Mouse (Mus musculus) erythroid progenitor cell, adult 5-6 weeks (primary cell): ENCODE data around the gene Brms1. TPM values are rescaled to one million over a fixed set of nuclear protein-coding genes. Genes with fewer than 3 reads are reported as not detected.

Source experiments
- ATAC-seq: replicated peaks from 2 replicates; pipeline ENCODE4 v1.8.0; 2016; ENCODE audit warnings: moderate number of reproducible peaks, mild to moderate bottlenecking, moderate TSS enrichment, inconsistent platforms; ENCODE audit not compliant: poor library complexity, low FRiP score, severe bottlenecking
- total RNA-seq, 2 experiments: library from RNA; stranded (forward) in 1 of 2; stranded (reverse) in 1 of 2; fragments of 150-400 nt in 1 of 2; fragments of 186-747, 209-891 nt in 1 of 2; gene quantifications; 2 replicates each; pipeline versions ENCODE4 v1.2.3 to v1.2.4; 2015 to 2017; ENCODE audit warnings: low replicate concordance in 2 of 2

Brms1 gene
- total RNA-seq, 2 experiments from 2014 or later: 4.5 to 4.6 TPM

DNA sequence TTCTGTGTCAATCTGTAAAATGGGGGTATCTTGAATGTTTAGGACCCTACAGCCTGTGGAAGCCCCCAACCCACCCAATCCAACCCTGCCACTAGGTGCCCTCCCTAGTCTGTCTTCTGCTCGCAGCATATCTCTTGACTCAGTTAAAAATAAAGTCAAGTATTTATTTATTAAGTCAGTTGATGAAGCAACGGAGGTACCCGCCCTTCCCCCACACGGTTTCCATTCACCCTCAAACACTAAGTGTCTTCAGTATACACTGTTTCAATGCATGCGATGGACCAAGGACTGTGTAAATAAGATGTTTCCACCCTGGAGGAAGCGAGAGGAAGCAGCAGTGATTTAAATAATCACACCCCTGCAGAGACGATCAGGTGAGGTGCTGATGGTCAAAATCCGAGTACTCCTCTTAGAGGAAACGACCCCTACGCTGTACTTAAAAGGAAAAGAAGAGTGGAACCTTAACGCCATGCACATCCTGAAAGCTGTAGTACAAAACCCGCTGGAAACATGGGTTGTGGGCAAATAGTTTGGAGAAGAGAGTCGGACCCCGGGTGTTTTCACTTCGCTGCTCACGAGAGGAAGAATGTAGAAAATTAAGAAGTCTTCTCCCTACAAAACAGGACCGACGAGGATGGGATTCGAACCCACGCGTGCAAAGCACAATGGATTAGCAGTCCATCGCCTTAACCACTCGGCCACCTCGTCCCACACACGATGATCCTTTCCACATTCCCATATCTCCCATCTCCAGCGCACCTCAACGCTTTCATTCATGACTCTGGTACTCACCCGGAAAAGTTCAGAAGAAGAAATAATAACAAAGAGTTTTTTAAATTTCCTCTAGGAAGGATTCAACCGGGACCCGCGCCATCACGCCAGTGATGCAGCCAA lies 3.2 kb upstream of the Brms1 start:
- no peak for ATAC-seq

GRCm38 (mm10) chr19:5038709-5039156 lies 2.4 kb upstream of the Brms1 start, which contains the start of the genes B4gat1 and AC124502.3:
Gene B4gat1 (plus strand): TSS chr19:5038826.
Gene AC124502.3 (plus strand): TSS chr19:5038891.
- peak; percentile 78 for ATAC-seq

DNA sequence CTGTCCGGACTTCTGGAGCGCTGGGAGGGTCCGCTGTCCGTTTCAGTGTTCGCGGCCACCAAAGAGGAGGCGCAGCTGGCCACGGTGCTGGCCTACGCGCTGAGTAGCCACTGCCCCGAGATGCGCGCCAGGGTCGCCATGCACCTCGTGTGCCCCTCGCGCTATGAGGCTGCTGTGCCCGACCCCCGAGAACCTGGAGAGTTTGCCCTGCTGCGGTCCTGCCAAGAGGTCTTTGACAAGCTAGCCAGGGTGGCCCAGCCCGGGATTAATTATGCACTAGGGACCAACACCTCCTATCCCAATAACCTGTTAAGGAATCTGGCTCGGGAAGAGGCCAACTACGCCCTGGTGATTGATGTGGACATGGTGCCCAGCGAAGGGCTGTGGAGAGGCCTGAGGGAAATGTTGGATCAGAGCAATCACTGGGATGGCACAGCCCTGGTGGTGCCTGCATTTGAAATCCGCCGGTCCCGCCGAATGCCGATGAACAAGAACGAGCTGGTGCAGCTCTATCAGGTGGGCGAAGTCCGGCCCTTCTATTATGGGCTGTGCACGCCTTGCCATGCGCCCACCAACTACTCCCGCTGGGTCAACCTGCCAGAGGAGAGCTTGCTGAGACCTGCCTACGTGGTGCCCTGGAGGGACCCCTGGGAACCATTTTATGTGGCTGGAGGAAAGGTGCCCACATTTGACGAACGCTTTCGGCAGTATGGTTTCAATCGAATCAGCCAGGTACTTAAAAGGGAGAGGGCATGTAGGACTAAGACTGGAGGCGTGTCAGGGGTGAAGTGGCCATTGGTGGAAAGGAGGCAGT lies 1.6 kb upstream of the Brms1 start:
- ATAC-seq: no peak

- ATAC-seq: peak; percentile 23
These were observed 434 bp downstream of the Brms1 start for GRCm38 (mm10) chr19:5041588-5041987.

DNA sequence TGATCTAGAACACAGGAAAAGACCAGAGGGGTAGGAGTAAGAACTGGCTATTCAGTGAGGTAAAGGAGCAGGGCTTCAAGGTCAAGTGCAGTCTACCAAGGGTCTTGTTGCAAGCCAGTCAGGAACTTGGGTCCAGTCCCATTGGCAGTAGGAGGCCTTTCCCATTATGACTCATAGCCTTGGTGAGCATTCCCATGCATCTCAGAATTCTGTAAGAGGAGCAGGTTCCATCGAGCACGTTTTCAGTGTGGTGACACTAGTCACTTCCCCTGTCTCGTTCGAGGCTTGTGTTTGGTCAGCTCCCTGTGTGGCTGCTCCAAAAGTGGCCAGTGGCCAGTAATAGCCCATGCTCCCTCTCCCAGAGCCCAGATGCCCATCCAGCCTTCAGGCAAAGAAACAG lies 4.4 kb downstream of the Brms1 start:
- no peak for ATAC-seq

- ATAC-seq: no peak
These were observed 7.2 kb downstream of the Brms1 start for GRCm38 (mm10) chr19:5048138-5049056.

GRCm38 (mm10) chr19:5049325-5049724 lies 8.2 kb downstream of the Brms1 start:
- no peak for ATAC-seq

GRCm38 (mm10) chr19:5050047-5050905 lies 9.1 kb downstream of the Brms1 start, which contains the start of gene Rin1:
Gene Rin1 (plus strand): TSS chr19:5050481.
- ATAC-seq: no peak

- no peak for ATAC-seq
These were observed 9.9 kb downstream of the Brms1 start for GRCm38 (mm10) chr19:5051031-5051430.

GRCm38 (mm10) chr19:5051515-5051914 lies 10.4 kb downstream of the Brms1 start:
- ATAC-seq: no peak

GRCm38 (mm10) chr19:5052166-5052822 lies 11.1 kb downstream of the Brms1 start:
- no peak for ATAC-seq

GRCm38 (mm10) chr19:5052853-5053252 lies 11.7 kb downstream of the Brms1 start:
- no peak for ATAC-seq

GRCm38 (mm10) chr19:5053909-5054308 lies 12.8 kb downstream of the Brms1 start:
- peak; percentile 60; the same call in 1 of the 2 replicates for ATAC-seq

GRCm38 (mm10) chr19:5056251-5056650 lies 15.1 kb downstream of the Brms1 start:
- ATAC-seq: no peak

- ATAC-seq: no peak
These were observed 17.0 kb downstream of the Brms1 start for GRCm38 (mm10) chr19:5057876-5058775.

- no peak for ATAC-seq
These were observed 17.9 kb downstream of the Brms1 start for GRCm38 (mm10) chr19:5058801-5059771.
